Comparison of ENCODE assay signal across 13 mouse cellular contexts in the genomic region with DNA sequence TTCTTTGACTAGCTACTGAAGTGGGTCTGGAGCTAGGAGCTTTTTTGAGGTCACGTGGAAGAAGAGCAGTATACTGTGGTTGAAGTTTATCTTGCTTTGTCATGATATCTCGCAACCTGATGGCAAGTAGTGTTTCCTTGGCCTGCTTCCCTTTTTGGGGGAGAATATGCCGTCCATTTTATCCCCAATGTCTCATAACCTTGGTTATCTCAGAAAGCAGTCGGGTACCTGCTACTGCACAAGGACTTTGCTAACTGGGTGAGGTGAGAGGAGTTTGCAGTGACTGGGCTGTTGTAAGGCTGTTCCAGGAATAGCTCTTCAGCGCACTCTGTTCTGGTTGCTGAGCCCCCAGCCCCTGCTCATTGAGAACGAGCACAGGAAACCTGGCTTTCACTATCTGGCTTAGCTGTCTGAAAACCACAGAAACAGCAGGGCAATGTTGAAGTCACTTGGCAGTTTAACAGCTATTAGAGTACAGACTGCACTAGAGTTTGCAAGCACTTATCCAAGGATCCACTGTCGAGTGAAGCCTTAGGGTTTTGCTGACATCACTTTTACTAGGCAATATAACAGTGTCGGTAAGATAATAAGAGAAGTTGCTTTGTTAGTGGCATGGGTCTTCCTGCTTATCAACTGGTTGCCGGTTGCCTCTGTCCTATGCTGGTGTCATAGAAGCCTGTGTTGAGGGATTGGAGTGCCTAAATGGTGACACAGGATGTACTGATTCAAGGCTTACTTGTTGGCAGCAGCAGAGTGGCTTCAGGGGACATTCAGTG. TPM values are rescaled to one million over a fixed set of nuclear protein-coding genes. Genes with fewer than 3 reads are reported as not detected.
A peak's percentile ranks its signal among the peaks of the same experiment; 100 is the strongest.
DNase-seq lines count a peak whose midpoint lies in the region; ATAC-seq and TF ChIP-seq lines count a peak whose summit lies in the region.
"Had no signal": no experiment of that assay in that cellular context is flagged by ENCODE, and none has a peak within 500 bp of the region (broad histone marks: within the 10 kb centered on the region; RNA-seq: fewer than 3 reads in every experiment).

No protein-coding gene starts in this region.

- H3K27me3 ChIP-seq in heart, embryonic 11.5 days (ENCODE audit: control insufficient read depth, insufficient read depth, low read length), result 0 out of 2 replicates have a peak, but pooled peaks cover 2% of the 10 kb centered on the region
- H3K27me3 ChIP-seq in heart, adult 2 months (ENCODE audit: control insufficient read depth, insufficient read depth, low read length), result no peaks in the 10 kb centered on the region
- no peaks in the 10 kb centered on the region for H3K27me3 ChIP-seq in midbrain, embryonic 13.5 days
- no peaks in the 10 kb centered on the region for H3K27me3 ChIP-seq in kidney, embryonic 15.5 days
- H3K27me3 ChIP-seq: limb, embryonic 12.5 days; neural tube, embryonic 15.5 days had no signal

- no peak for TF ChIP-seq EP300 in heart, adult 2 months (IDR thresholded peaks at IDR 0.05; ENCODE audit: insufficient read depth, low read depth, low read length)

- peak overlapping the region; percentile 46 for H3K4me2 ChIP-seq in heart, embryonic 11.5 days
- H3K4me2 ChIP-seq in midbrain, embryonic 13.5 days (replicated peaks), result no peak overlapping the region
- no peak overlapping the region for H3K4me2 ChIP-seq in kidney, embryonic 15.5 days
- H3K4me2 ChIP-seq: limb, embryonic 12.5 days; neural tube, embryonic 15.5 days had no signal

- TF ChIP-seq POLR2A in heart, adult 2 months (IDR thresholded peaks at IDR 0.05; ENCODE audit: insufficient read depth, low read depth, low read length), result no peak

- no peaks in the 10 kb centered on the region for H3K9me3 ChIP-seq in heart, embryonic 11.5 days (replicated peaks; ENCODE audit: control insufficient read depth, low read length)
- H3K9me3 ChIP-seq in midbrain, embryonic 13.5 days, result no peaks in the 10 kb centered on the region
- no peaks in the 10 kb centered on the region for H3K9me3 ChIP-seq in kidney, embryonic 15.5 days (replicated peaks)
- H3K9me3 ChIP-seq: limb, embryonic 12.5 days; neural tube, embryonic 15.5 days had no signal

- TF ChIP-seq CTCF in heart, adult 2 months (IDR thresholded peaks at IDR 0.05), result no peak

- no peak overlapping the region for H3K4me3 ChIP-seq in heart, embryonic 11.5 days (ENCODE audit: low read depth, low read length)
- no peak overlapping the region for H3K4me3 ChIP-seq in heart, adult 2 months
- H3K4me3 ChIP-seq in midbrain, embryonic 13.5 days (replicated peaks), result no peak overlapping the region
- no peak overlapping the region for H3K4me3 ChIP-seq in kidney, embryonic 15.5 days (replicated peaks)
- H3K4me3 ChIP-seq: erythroblast, embryonic 14.5 days; limb, embryonic 12.5 days; neural tube, embryonic 15.5 days had no signal

- H3K4me1 ChIP-seq in heart, embryonic 11.5 days (ENCODE audit: control insufficient read depth, insufficient read depth, low read length), result peaks cover 8% of the 10 kb centered on the region
- no peaks in the 10 kb centered on the region; the same call in 1 of the 2 replicates for H3K4me1 ChIP-seq in heart, adult 2 months (ENCODE audit: control insufficient read depth, insufficient read depth, low read length)
- no peaks in the 10 kb centered on the region for H3K4me1 ChIP-seq in midbrain, embryonic 13.5 days (replicated peaks)
- H3K4me1 ChIP-seq in kidney, embryonic 15.5 days, result no peaks in the 10 kb centered on the region
- H3K4me1 ChIP-seq: limb, embryonic 12.5 days; neural tube, embryonic 15.5 days had no signal

- no peak for DNase-seq in heart, adult 2 months
- peak; percentile 95 for DNase-seq in 416B (ENCODE audit: low read depth)
- DNase-seq in c-Kit-positive CD71-positive TER-119-negative erythroid progenitor cells, embryonic 14.5 days (ENCODE audit: low read depth), result peak; percentile 50
- no peak for DNase-seq in layer of hippocampus, adult 11-12 months (ENCODE audit: low spot score)
- DNase-seq: cerebellum, postnatal 14 days; right cerebral cortex, postnatal 4 days had no signal

- peak overlapping the region; percentile 74 for H3K27ac ChIP-seq in heart, embryonic 11.5 days (ENCODE audit: low read depth, low read length)
- no peak overlapping the region for H3K27ac ChIP-seq in heart, adult 2 months
- no peak overlapping the region for H3K27ac ChIP-seq in midbrain, embryonic 13.5 days
- H3K27ac ChIP-seq in kidney, embryonic 15.5 days, result no peak overlapping the region
- H3K27ac ChIP-seq: limb, embryonic 12.5 days; neural tube, embryonic 15.5 days had no signal

- H3K79me2 ChIP-seq in heart, adult 2 months (replicated peaks; ENCODE audit: control insufficient read depth, insufficient read depth, low read length), result 0 out of 2 replicates have a peak, but pooled peaks cover 2% of the 10 kb centered on the region

- WGBS in heart, embryonic 11.5 days (ENCODE audit: insufficient replicate concordance), result 32% methylated on average over 9 of the region's 9 CpGs
- 45% methylated on average over 9 of the region's 9 CpGs for WGBS in heart, adult 2 months
- 94% methylated on average over 9 of the region's 9 CpGs for WGBS in midbrain, embryonic 13.5 days
- 80% methylated on average over 9 of the region's 9 CpGs for WGBS in kidney, embryonic 15.5 days

- no peak overlapping the region for H3K9ac ChIP-seq in heart, embryonic 11.5 days (ENCODE audit: low read depth, low read length)
- no peak overlapping the region for H3K9ac ChIP-seq in heart, adult 2 months (ENCODE audit: low read depth, low read length)
- H3K9ac ChIP-seq in midbrain, embryonic 13.5 days (replicated peaks), result no peak overlapping the region
- H3K9ac ChIP-seq in kidney, embryonic 15.5 days, result no peak overlapping the region
- H3K9ac ChIP-seq: limb, embryonic 12.5 days; neural tube, embryonic 15.5 days had no signal

- intact Hi-C loops in heart, adult 2 months (cut with DNase I), result no loop called here

- H3K36me3 ChIP-seq in heart, embryonic 11.5 days (ENCODE audit: control insufficient read depth, insufficient read depth, low read length), result peaks cover 4% of the 10 kb centered on the region; the same call in 1 of the 2 replicates
- no peaks in the 10 kb centered on the region for H3K36me3 ChIP-seq in heart, adult 2 months (ENCODE audit: control insufficient read depth, insufficient read depth, low read length)
- H3K36me3 ChIP-seq in midbrain, embryonic 13.5 days, result peaks cover 34% of the 10 kb centered on the region
- peaks cover 52% of the 10 kb centered on the region for H3K36me3 ChIP-seq in kidney, embryonic 15.5 days

- peak; percentile 77 for ATAC-seq in heart, embryonic 11.5 days (replicated peaks; ENCODE audit: insufficient number of reproducible peaks, low FRiP score, low TSS enrichment)
- peak; percentile 87 for ATAC-seq in megakaryocyte, adult 5-6 weeks (ENCODE audit: poor library complexity, severe bottlenecking)
- ATAC-seq in midbrain, embryonic 13.5 days, result no peak
- no peak for ATAC-seq in kidney, embryonic 15.5 days (replicated peaks; ENCODE audit: low FRiP score)

RNA-seq across cellular contexts. Expression of gene Psmd6, which starts 32.6 kb away (rescaled TPM):
- 204 and 218 TPM in 2 replicates for polyA plus RNA-seq in heart, embryonic 11.5 days (2014; fragmentation: Nextera tagmentation; extraction: Ambion mirVana)
- total RNA-seq in heart, adult 2 months (2021), result 10 to 100 TPM; 73.3 to 84.4 TPM
- polyA plus RNA-seq in heart, adult 2 months (2012; rRNA removed), result 26.0 and 51.1 TPM in 2 replicates
- 118 and 157 TPM in 2 replicates for total RNA-seq in megakaryocyte, adult 5-6 weeks (2015)
- 158 and 182 TPM in 2 replicates for total RNA-seq in megakaryocyte, adult 5-6 weeks (2017)
- 285 and 292 TPM in 2 replicates for polyA plus RNA-seq in midbrain, embryonic 13.5 days (2015; fragmentation: Nextera tagmentation; extraction: Ambion mirVana)
- polyA plus RNA-seq in kidney, embryonic 15.5 days (2015; fragmentation: Nextera tagmentation; extraction: Ambion mirVana), result 235 and 255 TPM in 2 replicates

Comparison
In these comparisons a context has a peak if more than half of its experiments do, and no peak if none do; other contexts are left out.
1. ATAC-seq: peak in heart, embryonic 11.5 days (single experiment) and megakaryocyte, adult 5-6 weeks (single experiment); none in midbrain, embryonic 13.5 days (single experiment) and kidney, embryonic 15.5 days (single experiment).
2. DNase-seq: peak in 416B (single experiment) and c-Kit-positive CD71-positive TER-119-negative erythroid progenitor cells, embryonic 14.5 days (single experiment); none in heart, adult 2 months (0 of 2) and layer of hippocampus, adult 11-12 months (single experiment).